Mouse (Mus musculus) T-helper 17 cell (primary cell): Measurements from ENCODE around the gene Prg4.

ENCODE experiments used
- in situ Hi-C, 2 experiments: fragments of 300-600 bp; cut with MboI, MseI; formaldehyde crosslinking; loops; 1 replicate in 1 of 2; 2 replicates in 1 of 2; pipeline ENCODE4 v1.15.1; 2025; ENCODE audit warnings: high pct_unique_total_duplicates in 2 of 2

Gene Prg4

DNA sequence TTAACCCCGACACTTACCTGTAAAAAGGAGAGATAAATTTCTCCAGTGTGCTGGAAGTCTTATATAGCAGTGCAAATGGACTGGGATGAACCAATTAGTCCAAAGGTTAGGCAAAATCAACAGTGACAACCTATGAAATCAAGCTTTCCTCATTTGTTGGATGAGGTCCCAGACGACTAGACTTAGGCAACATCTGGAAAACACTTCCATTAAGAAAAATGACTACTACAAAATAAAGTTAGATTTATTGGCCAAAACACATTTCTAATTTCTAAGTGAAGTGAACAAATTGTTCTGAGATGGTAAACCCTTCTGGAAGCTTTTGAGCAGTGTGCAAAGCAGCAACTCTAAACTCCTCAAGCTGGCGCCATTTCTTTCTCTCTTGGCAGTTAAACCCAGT is at the start of gene Prg4:
Gene Prg4 (minus strand): TSS at position 34 of the 400 bp plus-strand sequence.
- in situ Hi-C loops: no loop called here

- in situ Hi-C loops: no loop called here
Measured at GRCm38 (mm10) chr1:150513041-150513440, 47.1 kb upstream of the Prg4 start.

GRCm38 (mm10) chr1:150505794-150506193 is 39.8 kb upstream of the Prg4 start:
- in situ Hi-C loops: no loop called here

DNA sequence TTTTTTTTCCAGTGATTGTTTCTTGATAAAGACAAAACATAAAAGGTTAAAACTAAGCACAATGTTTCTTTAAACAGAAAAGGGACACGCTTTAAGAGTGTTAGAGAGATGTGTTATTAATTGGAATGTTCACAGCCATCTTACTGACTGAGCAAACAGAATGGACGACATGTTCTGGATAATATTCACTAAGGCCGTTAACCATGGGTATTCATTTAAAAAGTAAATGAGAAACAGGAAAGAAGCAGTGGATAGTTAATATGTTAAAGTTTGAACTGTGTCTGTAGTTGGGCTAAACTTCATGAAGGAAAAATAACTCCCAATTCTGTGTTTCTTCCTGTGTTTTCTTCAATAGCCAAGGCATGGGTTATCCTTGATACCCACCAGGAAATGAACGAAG is 37.4 kb upstream of the Prg4 start:
- in situ Hi-C loops: no loop called here

GRCm38 (mm10) chr1:150498177-150498576 is 32.2 kb upstream of the Prg4 start:
- in situ Hi-C loops: no loop called here

- in situ Hi-C loops: no loop called here
Measured at GRCm38 (mm10) chr1:150497690-150498089, 31.7 kb upstream of the Prg4 start.

GRCm38 (mm10) chr1:150496626-150497302 is 30.8 kb upstream of the Prg4 start:
- in situ Hi-C loops: no loop called here

DNA sequence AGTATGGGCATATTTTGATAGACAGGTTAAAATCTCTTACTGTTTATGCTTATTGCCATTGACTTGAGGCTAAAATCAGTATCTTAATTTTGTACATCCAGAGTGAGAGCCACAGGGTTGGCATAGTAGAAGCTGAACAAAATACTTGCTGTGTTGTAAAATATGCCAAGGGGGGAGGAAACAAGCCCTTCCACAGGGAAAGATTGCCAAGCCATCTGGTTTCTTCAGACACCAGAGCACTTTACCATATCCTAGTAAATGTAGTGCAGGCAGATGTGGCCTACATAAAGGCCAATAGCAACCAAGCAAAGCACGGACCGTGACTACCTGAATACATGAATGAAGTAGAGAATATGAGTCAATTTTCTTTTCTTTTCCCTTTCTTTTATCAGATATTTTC is 23.2 kb upstream of the Prg4 start:
- in situ Hi-C loops: no loop called here

GRCm38 (mm10) chr1:150480674-150481073 is 14.7 kb upstream of the Prg4 start:
- in situ Hi-C loops: no loop called here

- in situ Hi-C loops: loop anchor here in 1 of 2 experiments (10.0 kb wide), 1 partner anchor 1082 kb away; no protein-coding TSS in a partner anchor
Measured at GRCm38 (mm10) chr1:150472525-150472924, 6.6 kb upstream of the Prg4 start.

DNA sequence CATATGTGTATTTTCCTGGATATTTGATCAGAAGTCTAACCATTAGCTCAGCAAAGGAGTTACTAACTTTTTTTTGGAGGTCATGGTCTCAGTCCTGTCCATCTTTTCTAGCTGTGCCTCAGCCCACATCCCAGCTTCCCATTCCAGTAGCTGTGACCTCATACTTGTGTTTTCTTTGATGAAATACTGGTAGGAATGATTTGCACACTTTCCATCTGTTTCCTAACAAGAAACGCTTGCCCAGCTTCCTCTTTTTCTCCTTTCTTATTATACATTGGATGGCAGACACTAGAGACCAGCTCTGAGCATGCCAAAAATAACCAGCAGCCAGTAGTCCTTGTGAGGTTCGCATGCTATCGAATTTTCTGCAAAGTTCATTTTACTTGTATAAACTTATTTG is 4.0 kb upstream of the Prg4 start:
- in situ Hi-C loops: loop anchor here in 1 of 2 experiments (10.0 kb wide), 1 partner anchor 1085 kb away; no protein-coding TSS in a partner anchor

DNA sequence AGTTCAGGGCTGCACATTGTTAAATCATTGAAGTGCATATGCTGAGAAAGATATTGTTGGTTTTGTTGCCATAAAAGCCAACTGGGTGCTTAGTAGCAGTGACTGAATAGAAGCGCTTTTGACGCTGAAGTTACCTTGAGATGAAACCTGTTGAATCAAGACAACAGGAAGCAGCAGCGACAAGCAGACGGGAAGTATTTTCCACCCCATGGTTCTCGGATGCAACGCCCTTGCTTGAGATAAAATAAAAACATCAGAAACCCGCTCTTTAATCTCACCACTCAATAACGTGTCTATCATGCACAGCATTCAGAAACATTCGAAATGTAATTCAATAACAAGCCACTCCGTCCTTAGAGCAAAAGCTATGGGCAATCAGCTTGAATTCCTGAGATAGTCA is 601 bp downstream of the Prg4 start:
- in situ Hi-C loops: no loop called here

GRCm38 (mm10) chr1:150463691-150464090 is 2.3 kb downstream of the Prg4 start:
- in situ Hi-C loops: no loop called here

DNA sequence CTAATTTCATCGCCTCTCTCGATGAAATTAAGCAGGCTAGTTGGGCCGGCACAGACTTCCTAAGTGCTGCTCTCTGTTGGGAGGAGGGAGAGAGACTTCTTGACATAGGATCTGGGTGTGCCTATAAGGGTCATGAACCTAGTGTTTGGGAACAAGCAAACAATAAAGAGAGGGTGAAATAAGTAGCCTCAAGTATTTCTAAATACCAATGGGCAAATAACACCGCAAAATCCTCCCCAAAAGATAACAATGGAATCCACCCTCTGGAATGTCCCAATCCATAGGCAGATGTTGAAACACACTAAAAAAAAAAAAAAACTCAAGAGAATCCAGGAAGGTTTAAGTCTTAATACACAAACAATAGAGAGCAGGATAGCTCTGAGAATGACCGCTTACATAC is 2.9 kb downstream of the Prg4 start:
- in situ Hi-C loops: no loop called here

GRCm38 (mm10) chr1:150460595-150460994 is 5.4 kb downstream of the Prg4 start:
- in situ Hi-C loops: no loop called here

- in situ Hi-C loops: no loop called here
Measured at GRCm38 (mm10) chr1:150459599-150459998, 6.4 kb downstream of the Prg4 start.

DNA sequence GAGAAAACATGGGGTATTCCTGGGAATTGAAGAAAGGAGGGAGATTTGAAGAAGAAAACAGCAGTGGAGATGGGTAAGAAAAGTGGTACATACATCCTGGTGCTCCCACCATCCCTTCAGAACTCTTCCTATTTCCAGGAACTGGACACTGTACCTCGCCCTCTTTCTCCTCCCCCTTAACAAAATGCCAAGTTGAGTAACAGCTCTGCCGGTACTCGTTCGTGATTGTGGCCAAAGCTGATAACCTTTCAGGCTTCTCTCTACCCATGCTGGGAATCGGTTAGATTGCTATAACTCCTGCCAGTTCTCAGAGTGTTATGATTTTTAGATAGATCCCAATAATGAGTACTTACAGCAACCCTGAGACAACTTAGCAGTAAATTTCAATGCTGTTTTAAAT is 7.0 kb downstream of the Prg4 start:
- in situ Hi-C loops: no loop called here

DNA sequence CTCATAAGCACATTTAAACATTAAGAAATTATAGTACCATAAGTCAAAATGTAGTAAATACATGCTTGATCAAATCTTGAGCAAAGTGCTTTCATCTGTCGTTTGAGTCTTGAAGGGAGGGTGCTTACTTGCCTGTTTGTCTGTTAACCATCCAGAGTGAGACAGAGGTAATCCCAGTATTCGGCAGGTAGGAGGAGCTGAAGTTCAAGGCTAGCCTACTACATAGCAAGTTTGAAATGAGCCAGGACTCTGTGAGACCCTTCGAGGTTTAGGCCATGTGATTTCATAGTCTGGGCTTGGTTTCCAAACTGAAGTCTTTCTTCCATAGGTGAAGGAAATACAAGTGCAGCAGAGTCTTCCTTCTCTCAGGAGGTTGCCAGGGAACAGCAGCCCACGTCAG is 24.2 kb downstream of the Prg4 start:
- in situ Hi-C loops: loop anchor here in 1 of 2 experiments (5.0 to 25.0 kb wide), 3 partner anchors 34 to 1346 kb away; no protein-coding TSS in a partner anchor

GRCm38 (mm10) chr1:150438641-150439040 is 27.3 kb downstream of the Prg4 start:
- in situ Hi-C loops: loop anchor here (5.0 to 25.0 kb wide), 3 partner anchors 924 to 1349 kb away; no protein-coding TSS in a partner anchor

GRCm38 (mm10) chr1:150426216-150426615 is 39.7 kb downstream of the Prg4 start:
- in situ Hi-C loops: loop anchor here in 1 of 2 experiments (25.0 kb wide), 2 partner anchors 936 to 1361 kb away; no protein-coding TSS in a partner anchor

GRCm38 (mm10) chr1:150425665-150426064 is 40.3 kb downstream of the Prg4 start:
- in situ Hi-C loops: loop anchor here in 1 of 2 experiments (25.0 kb wide), 2 partner anchors 937 to 1362 kb away; no protein-coding TSS in a partner anchor

GRCm38 (mm10) chr1:150418426-150418825 is 47.5 kb downstream of the Prg4 start:
- in situ Hi-C loops: no loop called here

- in situ Hi-C loops: no loop called here
Measured at GRCm38 (mm10) chr1:150416006-150416405, 50.0 kb downstream of the Prg4 start.
